ENCODE assay signal across 9 mouse cellular contexts in the genomic region with DNA sequence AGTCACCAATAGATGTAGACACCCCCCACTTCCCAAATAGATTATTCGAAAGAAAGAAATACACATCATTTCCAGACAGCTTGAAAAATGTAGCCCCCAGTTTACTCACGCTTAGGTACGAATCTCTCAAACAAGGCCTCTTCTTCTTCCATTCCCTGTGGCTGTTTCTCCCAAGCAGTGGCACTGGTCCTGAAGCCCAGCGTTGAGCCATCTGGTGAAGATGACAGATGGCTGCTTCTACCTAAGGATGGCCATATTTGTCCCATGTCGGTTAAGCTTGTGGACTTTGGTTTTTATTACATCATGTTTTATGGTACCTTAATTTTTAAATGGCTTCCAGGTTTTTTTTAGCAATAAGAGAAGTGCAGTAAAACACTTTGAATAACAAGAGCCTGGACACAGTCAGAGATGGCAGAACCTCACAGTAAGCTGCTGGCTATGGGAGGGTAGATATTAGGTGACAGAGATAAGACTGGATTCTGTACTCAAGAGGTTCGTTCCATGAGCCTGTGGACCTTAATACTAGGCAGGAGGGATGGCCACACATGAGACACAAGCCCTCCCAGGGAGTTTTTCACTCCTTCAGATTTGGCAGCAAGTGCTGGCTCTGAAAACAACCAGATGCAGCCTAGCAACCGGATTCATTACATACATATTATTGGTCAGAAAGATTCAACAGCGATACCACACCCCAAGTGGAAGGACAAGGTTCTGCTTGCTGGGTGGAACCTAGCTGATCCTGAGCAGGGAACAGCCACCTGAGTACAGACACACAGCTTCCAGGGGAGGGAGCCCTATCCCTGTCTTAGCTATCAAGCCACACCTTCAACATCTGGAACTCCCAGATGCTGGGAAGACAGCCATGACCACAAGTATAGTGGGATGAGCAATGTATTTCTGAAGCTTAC. TPM values are rescaled to one million over a fixed set of nuclear protein-coding genes. Genes with fewer than 3 reads are reported as not detected.
DNase-seq lines count a peak whose midpoint lies in the region; ATAC-seq and TF ChIP-seq lines count a peak whose summit lies in the region.
"Had no signal": no experiment of that assay in that cellular context is flagged by ENCODE, and none has a peak within 500 bp of the region (broad histone marks: within the 10 kb centered on the region; RNA-seq: fewer than 3 reads in every experiment).

No protein-coding gene starts in this region.

- no peaks in the 10 kb centered on the region for H3K27me3 ChIP-seq in heart, adult 2 months (ENCODE audit: control insufficient read depth, insufficient read depth, low read length)
- H3K27me3 ChIP-seq in Patski = no peaks in the 10 kb centered on the region

- H3K4me3 ChIP-seq in heart, adult 2 months = no peak overlapping the region

- peak; percentile 46 for TF ChIP-seq CTCF in heart, adult 2 months (IDR thresholded peaks at IDR 0.05)
- peak; percentile 69 for TF ChIP-seq CTCF in Patski (IDR thresholded peaks at IDR 0.05)

- no peak overlapping the region for H3K9ac ChIP-seq in heart, adult 2 months (ENCODE audit: low read depth, low read length)

- intact Hi-C loops in heart, adult 2 months (cut with DNase I) = no loop called here
- intact Hi-C loops in heart, postnatal 25 days (cut with DNase I) = loop anchor here (5.0 kb wide), 1 partner anchor 97 kb away; no protein-coding TSS in a partner anchor
- intact Hi-C loops in left cerebral cortex, postnatal 36 days (cut with DNase I) = no loop called here

- DNase-seq in heart, adult 2 months = no peak
- DNase-seq in heart, postnatal 25 days (ENCODE audit: low spot score) = no peak
- no peak for DNase-seq in Patski (ENCODE audit: low read depth, low spot score)
- DNase-seq in frontal cortex, postnatal 36 days (ENCODE audit: low spot score in 2 of 2) = peak; percentile 6 to 36
- DNase-seq in left cerebral cortex, postnatal 36 days (ENCODE audit: low spot score in 2 of 2) = peak; percentile 18 to 19
- no peak for DNase-seq in thymus, postnatal 4 days
- no peak for DNase-seq in spleen, adult 12 weeks (ENCODE audit: low spot score)
- DNase-seq in urinary bladder, adult 2 months (ENCODE audit: low spot score) = no peak

- no peak overlapping the region for H3K27ac ChIP-seq in heart, adult 2 months

- 62% methylated on average over 8 of the region's 8 CpGs for WGBS in heart, adult 2 months

- no peak for TF ChIP-seq EP300 in heart, adult 2 months (IDR thresholded peaks at IDR 0.05; ENCODE audit: insufficient read depth, low read depth, low read length)

- CTCF ChIA-PET in Patski (lab: Charles Lee) = interaction anchor here (0.7 to 1.2 kb wide), 5 partner anchors 10 to 123 kb away, joined by 3 to 5 read pairs (median 3); no protein-coding TSS in a partner anchor

- H3K4me1 ChIP-seq in heart, adult 2 months (ENCODE audit: control insufficient read depth, insufficient read depth, low read length) = no peaks in the 10 kb centered on the region

- H3K36me3 ChIP-seq in heart, adult 2 months (ENCODE audit: control insufficient read depth, insufficient read depth, low read length) = no peaks in the 10 kb centered on the region
- H3K36me3 ChIP-seq: G1E had no signal

- no peak for TF ChIP-seq POLR2A in heart, adult 2 months (IDR thresholded peaks at IDR 0.05; ENCODE audit: insufficient read depth, low read depth, low read length)

- POLR2A ChIA-PET in Patski (lab: Charles Lee) = no interaction called here

- H3K79me2 ChIP-seq in heart, adult 2 months (replicated peaks; ENCODE audit: control insufficient read depth, insufficient read depth, low read length) = no peaks in the 10 kb centered on the region

- in situ Hi-C loops in Patski (cut with MboI; ENCODE audit: low pct_unique_long_range_greater_than_20kb) = no loop called here

- no peak for ATAC-seq in Patski

RNA-seq across cellular contexts. Expression of gene Tmprss2, which starts 59.4 kb away (rescaled TPM):
- total RNA-seq in heart, adult 2 months (2021) = not detected
- 0.03 and 0.96 TPM in 2 replicates for polyA plus RNA-seq in heart, adult 2 months (2012; rRNA removed)
- not detected for total RNA-seq in heart, postnatal 25 days (2021)
- 0.12 TPM for polyA plus RNA-seq in Patski (2021)
- not detected for total RNA-seq in left cerebral cortex, postnatal 36 days (2021)
- polyA plus RNA-seq in urinary bladder, adult 2 months (2012; rRNA removed) = 453 and 604 TPM in 2 replicates
- polyA plus RNA-seq: G1E had no signal

Comparison
In these comparisons a context has a peak if more than half of its experiments do, and no peak if none do; other contexts are left out.
1. DNase-seq: peak in frontal cortex, postnatal 36 days (2 of 2) and left cerebral cortex, postnatal 36 days (2 of 2); none in heart, adult 2 months (0 of 2), heart, postnatal 25 days (single experiment), Patski (single experiment), thymus, postnatal 4 days (single experiment), spleen, adult 12 weeks (single experiment) and urinary bladder, adult 2 months (single experiment).